Mouse (Mus musculus) brain, adult 2 months (tissue): ENCODE data around the gene Nyap2.
"Not testable (repeated sequence)": the region's sequence is repeated elsewhere in the genome, so short reads cannot be mapped to it uniquely, and the experiment has no call there.

Experiments
- DNase-seq: peaks from one replicate; pipeline ENCODE4 v3.0.0; 2011; ENCODE audit warnings: low read depth, low spot score

The Nyap2 gene

DNA sequence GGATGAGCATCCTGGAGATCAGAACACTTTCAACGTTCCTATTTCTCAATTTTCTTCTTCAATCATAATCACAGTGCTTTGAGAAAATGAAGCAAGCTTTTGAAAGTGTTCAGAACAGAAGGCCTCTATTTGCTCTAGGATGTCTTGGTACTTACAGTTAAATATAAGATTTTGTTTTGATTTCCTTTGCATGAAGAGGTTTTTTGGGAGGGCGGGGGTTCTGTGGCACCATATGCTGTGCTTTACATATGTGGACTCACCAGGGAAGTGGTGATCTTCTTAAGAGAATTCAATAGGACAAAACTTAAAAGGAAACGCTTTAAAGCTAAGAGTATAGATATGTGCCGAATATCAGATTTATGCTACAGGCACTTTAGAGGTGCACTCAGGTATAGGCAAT, 103.0 kb downstream of the Nyap2 start:
- DNase-seq = peak; percentile 59

DNA sequence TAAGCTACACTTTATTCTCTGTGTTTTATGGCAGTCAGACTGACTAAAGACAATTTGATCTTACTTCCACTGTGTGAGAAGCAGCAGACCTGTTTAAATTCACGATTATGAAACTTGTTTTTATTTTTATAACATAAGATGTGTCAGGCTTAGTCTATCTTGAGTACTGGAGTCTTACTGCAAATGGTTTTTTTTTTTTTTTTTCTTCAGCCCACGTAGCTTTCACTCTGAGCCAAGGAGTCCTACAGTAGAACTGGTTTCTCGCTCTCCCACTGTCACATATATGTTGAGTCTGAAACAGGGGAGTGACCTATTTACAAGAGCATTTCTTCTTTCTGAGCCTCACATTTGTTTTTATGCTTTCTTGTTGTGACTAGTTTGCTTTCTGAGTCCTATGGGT, 103.9 kb downstream of the Nyap2 start:
- DNase-seq = peak; percentile 79

DNA sequence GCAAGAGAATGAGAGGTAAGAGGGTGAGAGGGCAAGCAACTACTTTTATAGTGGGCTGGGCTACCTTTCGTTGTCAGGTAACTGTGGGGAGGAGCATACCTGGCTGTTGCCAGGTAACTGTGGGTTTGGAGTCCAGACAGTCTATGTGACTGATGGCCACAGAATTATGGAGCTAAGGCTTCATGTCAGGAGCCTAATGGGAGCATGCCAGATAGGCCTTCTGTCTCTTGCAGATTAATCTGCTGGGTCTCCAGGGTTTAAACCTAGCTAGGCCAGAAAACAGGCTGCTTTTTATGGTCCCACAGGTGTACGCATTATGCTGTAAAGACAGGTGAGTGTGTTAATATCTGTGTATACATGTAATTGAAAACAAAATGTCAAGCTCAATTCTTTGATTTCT, 132.8 kb downstream of the Nyap2 start:
- peak; percentile 18 for DNase-seq

DNA sequence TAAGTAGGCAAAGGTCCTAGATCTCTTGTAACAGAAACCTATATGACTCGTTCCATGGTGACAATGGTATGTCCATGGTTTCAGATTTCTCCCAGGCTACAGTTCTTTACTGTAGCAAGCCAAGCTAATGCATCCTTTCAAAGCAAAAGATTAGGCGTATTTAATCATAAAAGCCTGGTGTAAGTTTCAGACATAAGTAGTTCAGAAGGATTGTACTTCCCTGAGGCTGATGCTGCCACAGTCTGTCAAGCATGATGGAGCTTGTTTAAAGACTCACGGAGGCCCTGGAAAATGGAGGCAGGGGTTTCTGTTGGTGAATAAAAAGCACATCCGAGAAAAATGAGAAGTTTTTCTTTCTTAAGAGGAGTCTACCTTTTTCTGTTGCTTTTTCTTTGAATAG, 134.7 kb downstream of the Nyap2 start:
- no peak for DNase-seq

DNA sequence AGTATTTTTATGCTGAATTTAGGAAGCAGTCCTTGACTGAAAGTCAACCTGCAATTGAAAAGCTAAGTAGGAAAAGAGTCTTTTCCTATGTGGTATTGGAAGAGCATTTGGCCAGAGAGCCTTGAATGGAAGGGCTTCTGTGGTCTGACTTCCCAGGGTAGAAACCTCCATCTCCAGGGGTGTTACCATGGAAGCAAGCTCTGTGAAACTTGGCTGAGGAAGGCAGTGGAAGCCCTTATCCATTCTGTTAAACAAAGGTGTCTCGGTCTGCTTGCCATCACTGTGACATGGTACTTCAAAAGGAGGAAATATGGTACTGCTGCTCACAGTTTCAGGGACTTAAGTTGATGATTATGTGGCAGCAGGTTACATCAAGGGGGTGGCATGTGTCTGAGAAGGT, 143.0 kb downstream of the Nyap2 start:
- DNase-seq = no peak

GRCm38 (mm10) chr1:81231759-81232406, 155.1 kb downstream of the Nyap2 start:
- peak; percentile 50 for DNase-seq

DNA sequence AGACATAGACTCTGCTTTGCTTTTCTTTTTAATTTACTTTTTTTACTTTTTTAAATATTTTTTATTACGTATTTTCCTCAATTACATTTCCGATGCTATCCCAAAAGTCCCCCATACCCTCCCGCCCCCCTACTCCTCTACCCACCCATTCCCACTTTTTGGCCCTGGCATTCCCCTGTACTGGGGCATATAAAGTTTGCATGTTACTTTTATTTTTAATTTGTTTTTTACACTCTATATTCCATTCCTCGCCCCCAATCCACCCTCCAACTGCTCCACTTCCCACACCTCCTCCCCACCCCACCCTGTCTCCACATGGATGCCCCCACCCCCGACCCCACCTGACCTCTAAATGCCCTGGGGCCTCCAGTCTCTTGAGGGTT, 155.6 kb downstream of the Nyap2 start:
- not testable (repeated sequence) for DNase-seq

DNA sequence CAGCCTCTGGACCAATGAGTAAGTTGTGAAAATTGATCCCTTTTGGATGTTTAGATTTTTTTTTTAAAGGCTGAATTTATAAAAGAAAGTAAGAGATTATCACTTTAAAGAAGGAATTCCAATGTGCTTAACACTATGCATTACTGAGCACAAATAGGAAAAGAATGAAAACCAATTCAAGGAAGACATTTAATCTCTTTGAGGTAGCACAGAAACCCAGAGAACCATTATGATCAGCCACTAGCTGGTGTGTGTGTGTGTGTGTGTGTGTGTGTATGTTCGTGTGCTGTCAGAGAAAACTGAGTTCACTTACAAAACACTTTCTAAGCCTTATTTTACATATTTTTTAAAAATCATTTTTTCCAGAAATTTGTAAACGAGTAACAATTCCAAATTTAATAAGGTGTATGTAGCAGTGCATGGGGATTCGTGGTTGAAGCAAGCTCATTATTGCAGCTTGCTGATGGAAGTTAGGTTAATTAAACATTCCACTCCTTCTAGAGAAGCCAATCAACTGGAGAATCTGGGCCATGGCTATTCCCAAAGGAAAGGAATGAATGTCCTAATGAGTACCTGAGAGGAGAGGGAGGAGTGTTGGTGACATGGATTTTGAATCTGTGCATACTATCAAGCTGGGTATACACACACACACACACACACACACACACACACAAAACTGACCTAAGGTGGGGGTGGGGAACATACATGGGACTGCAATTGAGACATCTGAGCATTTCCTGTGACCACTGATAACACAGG, 171.9 kb downstream of the Nyap2 start:
- DNase-seq = no peak

- no peak for DNase-seq
Measured at GRCm38 (mm10) chr1:81250068-81250467, 173.3 kb downstream of the Nyap2 start.

DNA sequence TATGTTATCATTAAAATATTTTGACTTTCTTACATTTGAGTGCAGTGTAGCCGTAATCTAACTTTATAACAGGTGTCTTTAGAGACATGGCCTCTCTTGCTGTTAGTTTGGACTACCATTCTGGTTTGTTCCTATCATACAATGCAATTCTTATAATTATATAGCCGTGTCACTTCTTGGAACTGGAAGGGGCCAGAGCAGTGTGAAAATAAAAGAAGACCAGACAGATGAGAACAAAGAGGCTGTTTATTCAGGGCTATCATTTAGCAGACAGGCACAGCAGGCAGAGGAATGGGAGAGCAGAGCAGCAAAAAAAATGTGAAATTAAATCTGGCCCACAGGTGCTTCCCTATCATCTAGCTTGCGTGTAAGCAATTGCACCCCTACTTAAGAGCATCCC, 189.7 kb downstream of the Nyap2 start:
- DNase-seq = no peak

- peak; percentile 53 for DNase-seq
Measured at GRCm38 (mm10) chr1:81280978-81281377, 204.2 kb downstream of the Nyap2 start.

- DNase-seq = no peak
Measured at GRCm38 (mm10) chr1:81285633-81286032, 208.9 kb downstream of the Nyap2 start.

- peak; percentile 82 for DNase-seq
Measured at GRCm38 (mm10) chr1:81287088-81287487, 210.3 kb downstream of the Nyap2 start.

DNA sequence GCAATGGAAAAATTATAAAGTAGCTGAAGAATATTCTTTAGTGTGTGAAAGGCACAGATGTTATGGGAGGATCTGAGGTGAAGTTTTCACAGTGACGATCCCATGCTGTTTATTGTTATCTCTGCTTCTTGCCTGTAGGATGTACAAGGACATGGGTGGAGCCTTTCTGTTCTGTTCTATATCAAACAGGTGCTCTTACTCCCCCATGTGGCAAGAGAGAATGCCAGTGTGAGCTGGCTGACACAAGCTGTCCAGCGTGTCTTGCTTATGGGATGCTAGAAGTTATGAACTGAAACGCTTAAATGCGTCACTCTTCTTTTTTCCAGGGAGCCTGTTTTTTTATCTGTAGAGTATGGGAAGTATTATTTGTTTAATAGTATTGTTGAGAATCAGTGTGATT, 224.0 kb downstream of the Nyap2 start:
- DNase-seq = peak; percentile 82

DNA sequence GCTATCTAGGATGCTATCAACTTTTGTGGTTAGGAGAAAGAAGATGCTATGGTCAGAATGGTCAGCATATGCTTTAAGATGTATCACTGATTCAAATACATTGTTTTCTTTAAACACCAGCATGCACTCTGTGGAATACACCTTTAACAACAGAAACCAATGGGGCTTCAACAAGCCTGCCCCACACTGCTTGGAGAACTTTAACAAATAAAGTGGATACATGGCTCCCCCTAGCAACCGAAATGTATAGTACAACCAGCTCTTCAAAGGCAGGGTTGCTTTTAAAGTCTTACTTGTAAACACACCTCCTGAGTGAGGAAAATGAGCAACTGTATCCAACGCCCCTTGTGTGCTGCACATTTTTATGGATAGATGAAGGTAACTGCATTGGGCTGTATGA, 224.9 kb downstream of the Nyap2 start:
- peak; percentile 79 for DNase-seq

GRCm38 (mm10) chr1:81303389-81303788, 226.6 kb downstream of the Nyap2 start:
- peak; percentile 27 for DNase-seq

DNA sequence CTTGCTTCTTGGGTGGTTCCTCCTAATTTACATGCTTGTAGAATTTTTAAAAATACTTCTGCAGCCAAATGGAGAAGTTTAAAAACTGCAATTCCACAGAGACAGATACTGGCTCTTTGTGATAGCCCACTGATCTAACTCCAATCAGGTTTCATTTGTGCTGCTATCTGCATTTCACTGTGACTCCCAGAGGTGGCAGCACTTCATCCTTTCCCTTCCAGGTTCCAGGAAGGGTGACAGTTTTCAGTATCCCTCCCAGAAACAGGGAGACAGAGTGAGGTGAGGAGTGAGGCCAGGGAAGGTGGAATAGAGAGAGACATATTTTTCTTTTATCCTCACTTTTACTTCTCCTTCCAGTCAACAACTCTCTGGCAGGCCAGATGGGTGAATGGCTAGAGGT, 230.7 kb downstream of the Nyap2 start:
- DNase-seq = peak; percentile 21

DNA sequence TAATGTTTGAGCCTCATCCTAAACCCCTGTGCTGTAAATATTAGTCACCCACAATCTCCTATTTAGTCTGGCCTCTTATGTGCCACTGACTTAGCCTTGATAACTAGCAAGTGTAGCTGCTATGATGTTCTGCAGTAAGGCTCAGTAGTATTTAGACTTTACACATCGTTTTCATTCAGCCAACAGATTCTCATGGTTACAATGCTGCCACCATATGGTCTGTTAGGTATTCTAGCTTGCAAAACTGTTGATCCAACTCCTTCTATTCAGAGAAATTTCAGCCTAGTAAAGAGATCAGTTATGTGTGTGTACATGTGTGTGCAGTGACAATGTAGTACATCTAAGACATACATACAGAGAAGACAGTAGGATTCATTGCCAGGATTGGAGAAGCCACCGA, 231.2 kb downstream of the Nyap2 start:
- peak; percentile 44 for DNase-seq

DNA sequence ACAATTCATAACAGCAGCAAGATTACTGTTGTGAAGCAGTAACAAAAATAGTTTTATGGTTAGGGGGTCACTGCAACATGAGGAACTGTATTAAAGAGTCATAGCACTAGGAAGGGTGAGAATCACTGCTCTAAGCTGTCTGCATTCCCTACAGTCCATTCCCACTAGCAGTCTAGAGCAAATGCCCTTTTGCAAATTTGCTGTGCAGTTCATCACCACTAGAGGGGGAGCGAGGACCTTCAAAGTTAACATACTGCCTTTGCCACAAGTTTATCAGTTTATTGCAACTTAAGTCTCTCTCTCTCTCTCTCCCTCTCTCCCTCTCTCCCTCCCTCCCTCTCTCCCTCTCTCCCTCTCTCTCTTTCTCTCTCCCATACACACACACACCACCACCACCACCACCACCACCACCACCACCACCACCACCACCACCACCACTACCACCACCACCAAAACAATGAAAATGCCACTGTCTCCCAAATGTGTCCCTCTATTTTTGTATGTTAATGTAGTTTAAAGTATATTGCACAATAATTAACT, 233.4 kb downstream of the Nyap2 start:
- DNase-seq = peak; percentile 84

GRCm38 (mm10) chr1:81316403-81316994, 239.7 kb downstream of the Nyap2 start:
- DNase-seq = peak; percentile 86

DNA sequence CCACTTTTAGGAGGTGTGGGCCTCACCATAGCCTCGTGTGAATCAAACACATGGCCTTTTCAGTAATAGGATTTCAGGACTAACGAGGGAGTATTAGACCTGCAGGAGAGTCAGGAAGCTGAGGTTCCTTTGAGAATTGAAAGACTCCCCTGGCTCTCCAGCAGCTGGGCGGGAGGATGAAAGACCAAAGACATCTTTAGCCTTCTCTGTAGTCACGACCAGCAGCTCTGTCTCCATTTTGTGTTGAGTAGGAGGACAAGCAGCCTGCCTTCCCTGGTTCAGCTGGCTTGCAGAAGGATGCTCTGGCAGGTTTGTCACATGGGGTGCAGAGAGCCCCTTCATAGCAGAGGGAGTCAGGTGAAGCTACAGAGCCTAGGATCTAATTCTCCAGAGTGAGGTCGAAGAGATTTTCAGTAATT, 240.3 kb downstream of the Nyap2 start:
- peak; percentile 64 for DNase-seq

- DNase-seq = no peak
Measured at GRCm38 (mm10) chr1:81387722-81388121, 311.0 kb downstream of the Nyap2 start.
